In genomic region chr1:126916369-126916768, GRCm38 (mm10) we compare ENCODE assay signal across 17 mouse cellular contexts.
DNase-seq lines count a peak whose midpoint lies in the region; ATAC-seq and TF ChIP-seq lines count a peak whose summit lies in the region.
"Had no signal": no experiment of that assay in that cellular context is flagged by ENCODE, and none has a peak within 500 bp of the region (broad histone marks: within the 10 kb centered on the region; RNA-seq: fewer than 3 reads in every experiment).

No protein-coding gene starts in this region.

- H3K4me1 ChIP-seq in ES-E14 (ENCODE audit: control insufficient read depth in 2 of 2, insufficient read depth in 2 of 2, low read length in 2 of 2, poor library complexity in 1 of 2), result peaks cover 0 to 2% of the 10 kb centered on the region in 2 experiments; a peak in 1 of 4 replicates
- H3K4me1 ChIP-seq in hindbrain, embryonic 10.5 days (replicated peaks), result peaks cover 47% of the 10 kb centered on the region
- peaks cover 17% of the 10 kb centered on the region for H3K4me1 ChIP-seq in midbrain, embryonic 12.5 days
- H3K4me1 ChIP-seq in intestine, embryonic 16.5 days (ENCODE audit: control insufficient read depth, insufficient read depth, low read length), result no peaks in the 10 kb centered on the region
- H3K4me1 ChIP-seq: heart, embryonic 12.5 days had no signal

- DNase-seq in ES-E14 (ENCODE audit: low read depth, low spot score), result peak; percentile 29
- peak; percentile 45 for DNase-seq in embryo, embryonic 11 days
- DNase-seq in hindbrain, embryonic 10.5 days (ENCODE audit: low spot score), result peak; percentile 58
- DNase-seq in cerebellum, postnatal 4 days (ENCODE audit: low spot score in 2 of 2), result no peak
- DNase-seq in cerebellum, adult 11 months, result no peak
- DNase-seq: adrenal gland, postnatal 36 days; gastrocnemius, postnatal 36 days; kidney, adult 8-10 months; lung, embryonic 14.5 days had no signal

- no peak overlapping the region for H3K9ac ChIP-seq in ES-E14 (ENCODE audit: insufficient read depth, low read depth, low read length, poor library complexity, severe bottlenecking)
- no peak overlapping the region for H3K9ac ChIP-seq in midbrain, embryonic 12.5 days (replicated peaks)
- H3K9ac ChIP-seq in intestine, embryonic 16.5 days (ENCODE audit: low read depth, low read length), result no peak overlapping the region
- H3K9ac ChIP-seq: embryonic facial prominence, embryonic 12.5 days; heart, embryonic 12.5 days; limb, embryonic 15.5 days; lung, embryonic 14.5 days had no signal

- H3K27me3 ChIP-seq in hindbrain, embryonic 10.5 days (ENCODE audit: insufficient read depth, poor library complexity, severe bottlenecking), result no peaks in the 10 kb centered on the region
- no peaks in the 10 kb centered on the region for H3K27me3 ChIP-seq in midbrain, embryonic 12.5 days
- no peaks in the 10 kb centered on the region for H3K27me3 ChIP-seq in intestine, embryonic 16.5 days (replicated peaks; ENCODE audit: control insufficient read depth, insufficient read depth, low read length)
- H3K27me3 ChIP-seq: embryonic facial prominence, embryonic 12.5 days; heart, embryonic 12.5 days; limb, embryonic 15.5 days had no signal

- in situ Hi-C loops in ES-E14 (cut with MboI; ENCODE audit: low sequenced_read_pairs in 2 of 2, unreplicated experiment in 2 of 2), result no loop called here

- ATAC-seq in midbrain, embryonic 12.5 days (ENCODE audit: low FRiP score, low read depth), result peak; percentile 90
- ATAC-seq in intestine, embryonic 16.5 days, result no peak
- no peak for ATAC-seq in frontal cortex, adult (ENCODE audit: low TSS enrichment)
- ATAC-seq: activated CD4-positive, CD25-positive, alpha-beta regulatory T cell, adult 4 months had no signal

- H3K27ac ChIP-seq in ES-E14 (ENCODE audit: insufficient read depth, low read depth, low read length, poor library complexity, severe bottlenecking), result no peak overlapping the region
- peak overlapping the region; percentile 67; the same call in 1 of the 2 replicates for H3K27ac ChIP-seq in hindbrain, embryonic 10.5 days
- no peak overlapping the region for H3K27ac ChIP-seq in midbrain, embryonic 12.5 days (replicated peaks)
- H3K27ac ChIP-seq in intestine, embryonic 16.5 days (ENCODE audit: low read length), result no peak overlapping the region
- H3K27ac ChIP-seq: embryonic facial prominence, embryonic 12.5 days; left cerebral cortex, adult 2 months; limb, embryonic 15.5 days had no signal

- H3K4me3 ChIP-seq in ES-E14 (ENCODE audit: insufficient read depth in 1 of 2, low read depth in 1 of 2, low read length in 2 of 2, poor library complexity in 1 of 2, severe bottlenecking in 1 of 2), result no peak overlapping the region
- no peak overlapping the region for H3K4me3 ChIP-seq in hindbrain, embryonic 10.5 days
- H3K4me3 ChIP-seq in midbrain, embryonic 12.5 days, result no peak overlapping the region
- no peak overlapping the region for H3K4me3 ChIP-seq in intestine, embryonic 16.5 days (ENCODE audit: low read length)
- H3K4me3 ChIP-seq: embryonic facial prominence, embryonic 12.5 days; heart, embryonic 12.5 days; left cerebral cortex, adult 2 months; limb, embryonic 15.5 days had no signal

- H3K4me2 ChIP-seq in midbrain, embryonic 12.5 days (replicated peaks), result no peak overlapping the region
- no peak overlapping the region for H3K4me2 ChIP-seq in intestine, embryonic 16.5 days (ENCODE audit: low read depth, low read length)
- H3K4me2 ChIP-seq: embryonic facial prominence, embryonic 12.5 days; heart, embryonic 12.5 days; limb, embryonic 15.5 days; lung, embryonic 14.5 days had no signal

- WGBS in hindbrain, embryonic 10.5 days, result 16% methylated on average over 6 of the region's 6 CpGs
- 13% methylated on average over 6 of the region's 6 CpGs for WGBS in midbrain, embryonic 12.5 days
- 70% methylated on average over 6 of the region's 6 CpGs for WGBS in intestine, embryonic 16.5 days

- no peaks in the 10 kb centered on the region for H3K36me3 ChIP-seq in ES-E14 (ENCODE audit: control insufficient read depth, insufficient read depth, low read length, poor library complexity, severe bottlenecking)
- no peaks in the 10 kb centered on the region for H3K36me3 ChIP-seq in hindbrain, embryonic 10.5 days
- no peaks in the 10 kb centered on the region for H3K36me3 ChIP-seq in midbrain, embryonic 12.5 days
- H3K36me3 ChIP-seq in intestine, embryonic 16.5 days (ENCODE audit: control insufficient read depth, insufficient read depth, low read length), result no peaks in the 10 kb centered on the region
- H3K36me3 ChIP-seq: embryonic facial prominence, embryonic 12.5 days; heart, embryonic 12.5 days; limb, embryonic 15.5 days had no signal

- no peaks in the 10 kb centered on the region for H3K9me3 ChIP-seq in ES-E14 (ENCODE audit: control insufficient read depth, insufficient read depth, low read depth, low read length)
- H3K9me3 ChIP-seq in hindbrain, embryonic 10.5 days, result no peaks in the 10 kb centered on the region
- H3K9me3 ChIP-seq in midbrain, embryonic 12.5 days, result no peaks in the 10 kb centered on the region
- no peaks in the 10 kb centered on the region for H3K9me3 ChIP-seq in intestine, embryonic 16.5 days (ENCODE audit: control insufficient read depth, low read length)
- H3K9me3 ChIP-seq: embryonic facial prominence, embryonic 12.5 days; heart, embryonic 12.5 days; limb, embryonic 15.5 days had no signal

TF ChIP-seq in ES-E14, 5 proteins besides CTCF, POLR2A, EP300 and RAD21:
- TF ChIP-seq MAFK (IDR thresholded peaks at IDR 0.05; ENCODE audit: insufficient read depth, low read depth, low read length), result no peak
- no peak for TF ChIP-seq ZNF384 (IDR thresholded peaks at IDR 0.05; ENCODE audit: low read depth, low read length)
- no peak for TF ChIP-seq HCFC1 (IDR thresholded peaks at IDR 0.05; ENCODE audit: borderline replicate concordance, insufficient read depth, low read length)
- TF ChIP-seq CHD2 (IDR thresholded peaks at IDR 0.05; ENCODE audit: low read depth, low read length), result no peak
- no peak for TF ChIP-seq ZC3H11A (IDR thresholded peaks at IDR 0.05; ENCODE audit: borderline replicate concordance, low read depth, low read length)
TF ChIP-seq in ES-E14: peak in this region for 0.

Comparison
In these comparisons a context has a peak if more than half of its experiments do, and no peak if none do; other contexts are left out.
1. DNase-seq: peak in ES-E14 (single experiment), embryo, embryonic 11 days (single experiment) and hindbrain, embryonic 10.5 days (single experiment); none in cerebellum, postnatal 4 days (0 of 2) and cerebellum, adult 11 months (single experiment).